Mouse (Mus musculus) limb, embryonic 11.5 days (tissue): ENCODE data around the gene Hdac4. TPM values are rescaled to one million over a fixed set of nuclear protein-coding genes. Genes with fewer than 3 reads are reported as not detected.

Experiments
- ATAC-seq: fragments of 200-750 bp; cut with Nextera tagmentation; 2 replicates; pipeline ENCODE4 v1.8.0; 2017; ENCODE audit warnings: low read depth; ENCODE audit not compliant: insufficient number of reproducible peaks, low FRiP score, low TSS enrichment
- DNase-seq: peaks from one replicate; pipeline ENCODE4 v3.0.0-alpha.2; 2015; ENCODE audit warnings: low spot score
- H3K27ac ChIP-seq: fragments of 300-500 bp; sonication (generic); replicated peaks from 2 replicates; pipeline ENCODE4 v1.5.1; 2014; ENCODE audit warnings: low read depth, mild to moderate bottlenecking, low read length
- H3K27me3 ChIP-seq: fragments of 300-500 bp; sonication (generic); 2 replicates; pipeline ENCODE4 v1.6.1; 2014; ENCODE audit warnings: mild to moderate bottlenecking, low read length, mixed read lengths; ENCODE audit not compliant: control insufficient read depth, insufficient read depth
- H3K36me3 ChIP-seq: fragments of 300-500 bp; sonication (generic); 2 replicates; pipeline ENCODE4 v1.6.1; 2014; ENCODE audit warnings: mild to moderate bottlenecking, low read length, moderate library complexity, mixed read lengths; ENCODE audit not compliant: control insufficient read depth, insufficient read depth
- H3K4me1 ChIP-seq: fragments of 300-500 bp; sonication (generic); 2 replicates; pipeline ENCODE4 v1.6.1; 2014; ENCODE audit warnings: low read length, mixed read lengths; ENCODE audit not compliant: control insufficient read depth, insufficient read depth
- H3K4me2 ChIP-seq: fragments of 300-500 bp; sonication (generic); 2 replicates; pipeline ENCODE4 v1.6.1; 2014; ENCODE audit warnings: low read depth, mild to moderate bottlenecking, moderate library complexity; ENCODE audit not compliant: severe bottlenecking
- H3K4me3 ChIP-seq: fragments of 300-500 bp; sonication (generic); 2 replicates; pipeline ENCODE4 v1.5.1; 2014; ENCODE audit warnings: low read depth, low read length
- H3K9ac ChIP-seq: fragments of 300-500 bp; sonication (generic); 2 replicates; pipeline ENCODE4 v1.6.1; 2014; ENCODE audit warnings: mild to moderate bottlenecking, low read length
- H3K9me3 ChIP-seq: fragments of 300-500 bp; sonication (generic); 2 replicates; pipeline ENCODE4 v1.6.1; 2016; ENCODE audit warnings: low read length; ENCODE audit not compliant: control insufficient read depth
- WGBS: fragments of 180-500 bp; shearing (Covaris S2); extraction: QIAGEN DNeasy Blood & Tissue Kit; methylation state at CpG from one replicate; pipeline ENCODE4 v1.1.7; 2014; 5-methylcytosine and 5-hydroxymethylcytosine counted together
- polyA plus RNA-seq: library from polyadenylated mRNA; unstranded; fragments of >200 nt; fragmentation: Nextera tagmentation; extraction: Ambion mirVana; gene quantifications from 2 replicates; pipeline ENCODE4 v1.2.1, GENCODE M21; 2014

Gene Hdac4
- polyA plus RNA-seq, 1 experiment from 2014 or later, result 24.2 TPM

DNA sequence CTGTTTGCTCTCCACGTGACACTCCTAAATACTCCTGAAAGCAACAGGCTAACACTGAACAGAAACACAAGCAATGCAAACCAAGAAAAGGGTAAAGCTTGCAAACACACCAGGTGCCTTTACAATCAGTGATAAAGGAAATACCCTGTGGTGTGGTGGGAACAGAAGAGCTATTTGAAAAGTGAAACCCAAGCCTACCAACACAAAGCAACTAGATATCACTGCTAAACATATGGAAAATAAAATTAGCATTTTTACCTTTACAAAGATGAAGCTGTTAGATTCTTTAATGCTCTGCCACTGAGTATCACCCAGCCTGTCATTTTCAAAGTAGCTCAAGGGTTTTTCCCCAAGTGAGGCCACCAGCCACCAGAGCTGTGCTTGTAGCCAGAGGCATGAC is 191.4 kb downstream of the Hdac4 start:
- WGBS, result 62% methylated on average over 1 of the region's 1 CpGs
- H3K9ac ChIP-seq, result no peak overlapping the region
- no peak overlapping the region for H3K4me2 ChIP-seq
- DNase-seq (no peak), ATAC-seq (no peak)
- no peaks in the 10 kb centered on the region; the same call in 1 of the 2 replicates for H3K36me3 ChIP-seq
- H3K27me3 ChIP-seq, result no peaks in the 10 kb centered on the region
- peaks cover 2% of the 10 kb centered on the region; the same call in 1 of the 2 replicates for H3K4me1 ChIP-seq
- no peak overlapping the region for H3K27ac ChIP-seq
- H3K4me3 ChIP-seq, result no peak overlapping the region
- H3K9me3 ChIP-seq, result no peaks in the 10 kb centered on the region

- H3K4me1 ChIP-seq, result peaks cover under 1% of the 10 kb centered on the region; the same call in 1 of the 2 replicates
- H3K9me3 ChIP-seq, result no peaks in the 10 kb centered on the region
- no peak for DNase-seq
- no peaks in the 10 kb centered on the region for H3K27me3 ChIP-seq
- no peak overlapping the region for H3K4me2 ChIP-seq
- ATAC-seq, result no peak
- 100% methylated on average over 2 of the region's 2 CpGs for WGBS
- no peak overlapping the region for H3K9ac ChIP-seq
- no peak overlapping the region for H3K27ac ChIP-seq
- H3K36me3 ChIP-seq, result no peaks in the 10 kb centered on the region; the same call in 1 of the 2 replicates
- no peak overlapping the region for H3K4me3 ChIP-seq
Observed at GRCm38 (mm10) chr1:92000226-92000625, 195.3 kb downstream of the Hdac4 start.

DNA sequence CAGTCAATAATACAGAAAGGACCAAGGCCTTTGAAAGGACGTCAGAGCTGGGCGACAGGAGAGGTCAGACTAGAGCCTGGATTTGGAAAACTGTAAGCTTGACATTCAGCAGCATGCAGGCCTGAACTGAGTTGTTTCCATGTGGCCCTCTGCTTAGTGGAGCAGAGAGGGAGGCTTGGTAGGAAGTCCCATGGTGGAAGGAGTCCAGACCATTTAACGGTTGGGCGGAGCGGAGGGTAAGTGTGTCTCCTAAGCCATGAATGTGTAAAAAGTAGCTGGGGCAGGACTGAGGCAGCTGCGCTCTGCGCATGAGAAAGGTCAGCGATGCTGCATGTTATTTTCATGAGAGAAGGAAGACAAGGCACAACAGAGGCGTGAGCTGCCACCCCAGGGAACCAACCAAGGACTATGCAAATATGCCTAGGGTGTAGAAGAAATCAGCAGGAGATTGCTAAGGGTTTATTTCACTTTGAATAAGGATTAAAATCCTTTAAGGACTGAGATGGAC is 201.8 kb downstream of the Hdac4 start:
- H3K4me3 ChIP-seq, result no peak overlapping the region
- no peak overlapping the region for H3K4me2 ChIP-seq
- H3K27ac ChIP-seq, result no peak overlapping the region
- ATAC-seq, result no peak
- H3K27me3 ChIP-seq, result no peaks in the 10 kb centered on the region
- no peaks in the 10 kb centered on the region for H3K4me1 ChIP-seq
- no peak overlapping the region for H3K9ac ChIP-seq
- no peaks in the 10 kb centered on the region for H3K9me3 ChIP-seq
- WGBS, result 83% methylated on average over 9 of the region's 9 CpGs
- H3K36me3 ChIP-seq, result peaks cover 2% of the 10 kb centered on the region; the same call in 1 of the 2 replicates
- no peak for DNase-seq

DNA sequence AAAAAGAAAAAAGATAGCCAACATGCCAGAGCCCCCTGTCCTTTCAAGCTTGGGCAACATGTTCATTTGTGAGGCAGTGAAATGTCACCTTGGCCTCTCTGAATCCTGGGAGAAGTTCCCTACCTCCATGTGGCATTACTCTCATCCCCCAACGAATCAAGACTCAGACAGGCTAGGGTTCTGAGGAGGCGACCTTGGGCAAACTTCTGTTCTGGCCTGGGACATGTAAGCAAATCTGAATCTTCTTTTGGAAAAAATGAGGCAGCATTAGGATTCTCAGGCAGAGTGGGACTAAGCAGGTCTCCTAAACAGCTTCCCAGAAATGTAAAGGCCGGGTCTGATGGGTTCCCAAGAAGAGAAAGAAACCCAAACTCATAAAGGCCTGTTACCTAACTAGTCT is 202.8 kb downstream of the Hdac4 start:
- DNase-seq (no peak), ATAC-seq (no peak)
- Histone ChIP-seq H3K4me2 (no peak overlapping the region), H3K36me3 (peaks cover 4% of the 10 kb centered on the region; the same call in 1 of the 2 replicates), H3K27me3 (no peaks in the 10 kb centered on the region), H3K9me3 (no peaks in the 10 kb centered on the region), H3K9ac (no peak overlapping the region), H3K27ac (no peak overlapping the region), H3K4me1 (no peaks in the 10 kb centered on the region), H3K4me3 (no peak overlapping the region)
- 87% methylated on average over 3 of the region's 3 CpGs for WGBS

DNA sequence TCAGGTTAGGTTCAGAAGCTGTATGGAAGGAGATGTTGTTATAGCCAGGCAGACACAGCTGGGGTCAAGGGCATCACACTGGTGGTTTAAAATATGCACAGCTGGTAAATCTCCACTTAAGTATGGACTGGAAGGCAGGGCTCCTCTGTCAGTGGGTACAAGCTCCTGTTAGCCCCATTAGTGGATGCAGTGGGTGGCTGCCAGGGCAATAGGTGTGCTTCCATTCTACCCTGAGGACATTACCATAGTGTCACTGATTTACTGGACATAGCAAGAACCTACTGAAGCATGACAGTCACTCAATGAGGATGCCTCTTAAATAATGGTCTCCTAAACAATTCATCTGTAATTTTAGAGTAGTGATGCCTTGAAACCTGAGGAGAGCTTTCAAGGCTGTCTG is 203.9 kb downstream of the Hdac4 start:
- ATAC-seq, result no peak
- Histone ChIP-seq H3K27ac (no peak overlapping the region), H3K36me3 (peaks cover 6% of the 10 kb centered on the region; the same call in 1 of the 2 replicates)

DNA sequence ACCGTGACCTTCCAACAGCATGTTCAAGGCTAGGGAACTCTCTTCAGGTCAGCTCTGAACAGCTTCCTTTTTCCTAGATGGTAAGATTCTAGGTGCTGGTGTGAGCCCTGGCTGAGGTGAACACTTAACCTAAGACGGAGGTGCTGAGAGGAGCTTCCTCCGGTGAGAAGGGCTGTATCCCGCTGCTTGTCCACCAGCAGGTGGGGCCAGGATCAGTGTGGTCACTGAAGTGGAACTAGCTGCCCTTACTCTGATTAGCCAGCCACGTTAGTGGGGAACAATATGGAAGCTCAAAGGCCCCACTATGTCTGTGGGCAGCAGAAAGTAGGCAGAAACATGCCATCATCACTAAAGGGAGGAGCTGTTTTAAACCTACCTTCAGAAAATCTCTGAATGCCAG is 204.6 kb downstream of the Hdac4 start:
- Histone ChIP-seq H3K4me2 (no peak overlapping the region), H3K9me3 (no peaks in the 10 kb centered on the region), H3K36me3 (peaks cover 7% of the 10 kb centered on the region; the same call in 1 of the 2 replicates), H3K9ac (no peak overlapping the region), H3K4me1 (no peaks in the 10 kb centered on the region), H3K27me3 (no peaks in the 10 kb centered on the region), H3K27ac (no peak overlapping the region), H3K4me3 (no peak overlapping the region)
- 90% methylated on average over 5 of the region's 5 CpGs for WGBS
- ATAC-seq (no peak), DNase-seq (no peak)

More for the DNA sequence above, 203.9 kb downstream of the Hdac4 start:
- Histone ChIP-seq H3K9me3 (no peaks in the 10 kb centered on the region), H3K4me3 (no peak overlapping the region), H3K9ac (no peak overlapping the region), H3K4me1 (no peaks in the 10 kb centered on the region), H3K27me3 (no peaks in the 10 kb centered on the region), H3K4me2 (no peak overlapping the region)
- DNase-seq, result no peak

DNA sequence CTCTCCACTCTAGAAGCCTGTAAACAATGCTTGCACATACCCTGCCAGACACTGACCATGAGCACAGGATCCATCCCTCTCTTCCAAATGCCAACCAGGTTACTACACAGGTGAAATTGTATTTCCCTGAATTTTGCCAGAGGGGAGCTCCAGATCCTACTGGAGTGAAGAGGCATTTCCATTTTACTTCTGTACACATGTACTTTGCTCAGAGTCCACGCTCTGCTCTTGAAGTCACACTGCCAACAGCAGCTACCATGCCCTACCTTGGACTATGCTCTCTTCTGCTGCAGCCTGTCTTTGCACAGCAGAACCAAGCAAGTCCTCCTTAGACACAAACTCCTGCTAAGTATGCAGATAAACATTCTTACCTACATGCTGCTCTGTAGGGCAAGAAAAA is 206.6 kb downstream of the Hdac4 start:
- 95% methylated on average over 1 of the region's 1 CpGs for WGBS
- ATAC-seq, result no peak
- Histone ChIP-seq H3K4me2 (no peak overlapping the region), H3K9ac (no peak overlapping the region), H3K4me1 (no peaks in the 10 kb centered on the region), H3K27me3 (no peaks in the 10 kb centered on the region), H3K9me3 (no peaks in the 10 kb centered on the region), H3K27ac (no peak overlapping the region), H3K4me3 (no peak overlapping the region), H3K36me3 (peaks cover 7% of the 10 kb centered on the region; the same call in 1 of the 2 replicates)
- DNase-seq, result no peak

GRCm38 (mm10) chr1:91987431-91987830 is 208.1 kb downstream of the Hdac4 start:
- 97% methylated on average over 8 of the region's 8 CpGs for whole genome bisulfite sequencing
- ATAC-seq (no peak), DNase-seq (no peak)
- Histone ChIP-seq H3K4me3 (no peak overlapping the region), H3K4me2 (no peak overlapping the region), H3K27me3 (no peaks in the 10 kb centered on the region), H3K27ac (no peak overlapping the region), H3K4me1 (no peaks in the 10 kb centered on the region), H3K9ac (no peak overlapping the region), H3K36me3 (peaks cover 7% of the 10 kb centered on the region; the same call in 1 of the 2 replicates), H3K9me3 (no peaks in the 10 kb centered on the region)

DNA sequence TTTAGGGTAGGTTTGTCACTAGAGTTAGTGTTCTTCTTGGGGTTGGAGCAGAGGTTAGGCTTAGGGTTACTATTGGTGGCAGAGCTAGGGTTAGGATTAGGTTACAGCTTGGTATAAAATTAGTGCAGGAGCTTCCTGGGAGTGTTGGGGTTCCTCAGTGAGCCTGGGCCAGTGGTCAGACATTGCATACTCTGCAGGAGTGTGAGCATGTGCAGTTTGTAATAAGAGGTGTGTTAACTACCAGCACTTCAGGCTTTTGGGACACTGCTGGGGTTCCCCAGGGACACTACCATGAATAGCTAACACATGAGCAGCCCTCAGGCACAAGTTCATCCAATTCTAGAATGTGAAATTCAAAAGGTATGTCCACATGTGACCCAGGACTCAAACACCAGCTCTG is 209.7 kb downstream of the Hdac4 start:
- Histone ChIP-seq H3K9me3 (no peaks in the 10 kb centered on the region), H3K4me2 (no peak overlapping the region), H3K4me1 (no peaks in the 10 kb centered on the region), H3K36me3 (peaks cover 7% of the 10 kb centered on the region; the same call in 1 of the 2 replicates), H3K27ac (no peak overlapping the region), H3K4me3 (no peak overlapping the region), H3K9ac (no peak overlapping the region), H3K27me3 (no peaks in the 10 kb centered on the region)
- ATAC-seq (no peak), DNase-seq (no peak)
